Mouse (Mus musculus): Measurements from ENCODE around the gene Myof.

Myof gene

GRCm38 (mm10) chr19:38043281-38043981, at the start of gene Myof:
Gene Myof (minus strand): TSS chr19:38043577.
- DNase-seq (ENCODE audit: low read depth, low spot score) = no peak

- peak; percentile 20 for DNase-seq (ENCODE audit: low read depth, low spot score)
Observed at GRCm38 (mm10) chr19:38091512-38091985, 48.2 kb upstream of the Myof start.

GRCm38 (mm10) chr19:38089358-38089757, 46.0 kb upstream of the Myof start:
- no peak for DNase-seq (ENCODE audit: low read depth, low spot score)

- DNase-seq (ENCODE audit: low read depth, low spot score) = no peak
Observed at GRCm38 (mm10) chr19:38086948-38087551, 43.7 kb upstream of the Myof start.

- no peak for DNase-seq (ENCODE audit: low read depth, low spot score)
Observed at GRCm38 (mm10) chr19:38085841-38086240, 42.5 kb upstream of the Myof start.

- no peak for DNase-seq (ENCODE audit: low read depth, low spot score)
Observed at GRCm38 (mm10) chr19:38082931-38083525, 39.7 kb upstream of the Myof start.

DNA sequence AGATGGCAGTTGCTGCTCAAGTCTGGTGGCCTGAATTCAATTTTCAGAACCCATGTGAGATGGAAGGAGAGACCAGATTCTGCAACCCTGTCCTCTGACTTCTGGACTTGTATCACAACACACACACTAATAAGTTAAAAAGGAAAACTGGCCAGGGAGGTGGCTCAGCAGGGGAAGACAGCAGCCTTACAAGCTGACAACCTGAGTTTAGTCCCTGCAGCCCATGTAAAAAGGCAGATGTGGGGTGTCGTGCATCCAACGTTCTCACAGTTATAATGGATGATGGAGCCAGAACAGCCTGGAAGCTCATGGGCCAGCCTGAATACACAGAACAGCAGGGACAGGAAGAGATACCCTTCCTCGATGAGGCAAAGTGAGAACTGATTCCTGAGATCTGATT, 38.0 kb upstream of the Myof start:
- DNase-seq (ENCODE audit: low read depth, low spot score) = no peak

DNA sequence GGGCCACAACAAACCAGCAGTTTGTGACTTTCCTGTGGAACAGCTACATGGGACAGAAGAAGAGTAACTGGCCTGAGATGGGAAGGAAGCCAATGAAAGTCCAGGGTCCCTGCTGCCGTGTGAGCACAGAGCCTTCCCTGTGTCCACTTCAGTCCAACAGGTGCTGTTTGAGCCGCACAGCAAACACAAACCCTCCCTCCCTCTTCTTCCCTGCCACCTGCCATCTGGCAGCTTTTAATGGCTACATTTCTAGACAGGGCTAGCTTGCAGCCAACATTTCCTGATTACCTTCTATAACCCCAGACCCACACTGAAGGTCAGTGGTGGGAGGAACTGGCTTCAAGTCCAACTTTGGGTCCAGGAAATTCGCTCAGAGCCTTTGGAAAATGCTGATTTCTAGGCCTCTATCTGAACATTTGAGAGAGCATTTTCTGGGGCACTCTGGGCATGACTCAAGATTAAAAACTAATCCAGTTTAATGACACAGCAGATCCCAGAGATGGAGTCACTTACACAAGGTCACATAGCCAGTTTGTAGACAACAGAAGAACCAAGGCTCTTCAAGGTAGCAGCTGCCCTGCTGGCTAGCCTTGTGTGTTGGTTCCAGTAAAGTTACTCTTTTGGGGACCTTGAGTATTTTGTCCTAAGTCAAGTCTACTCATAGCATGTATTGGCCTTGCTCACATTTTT, 34.6 kb upstream of the Myof start:
- no peak for DNase-seq (ENCODE audit: low read depth, low spot score)

- DNase-seq (ENCODE audit: low read depth, low spot score) = no peak
Observed at GRCm38 (mm10) chr19:38076251-38076650, 32.9 kb upstream of the Myof start.

GRCm38 (mm10) chr19:38075051-38075450, 31.7 kb upstream of the Myof start:
- DNase-seq (ENCODE audit: low read depth, low spot score) = no peak

- no peak for DNase-seq (ENCODE audit: low read depth, low spot score)
Observed at GRCm38 (mm10) chr19:38073226-38073625, 29.8 kb upstream of the Myof start.

DNA sequence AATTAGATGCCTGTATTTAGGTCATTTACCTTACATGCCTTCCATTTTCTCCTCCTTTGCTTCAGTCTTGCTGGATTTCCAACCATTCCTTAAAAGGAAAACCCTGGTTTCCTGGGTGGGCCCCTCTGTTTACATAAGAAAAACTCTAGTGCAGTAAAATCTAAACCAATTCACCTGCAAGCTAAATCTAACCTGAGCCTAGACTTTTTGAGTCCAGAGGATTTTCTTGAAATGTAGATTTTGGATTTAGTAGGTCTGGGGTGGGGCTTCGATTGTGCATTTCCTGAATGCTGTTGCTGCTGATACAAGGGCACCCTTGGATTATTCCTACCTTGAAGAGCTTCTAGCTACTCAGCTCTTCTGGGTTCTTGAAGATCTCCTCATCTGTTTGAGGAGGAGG, 20.7 kb upstream of the Myof start:
- no peak for DNase-seq (ENCODE audit: low read depth, low spot score)

DNA sequence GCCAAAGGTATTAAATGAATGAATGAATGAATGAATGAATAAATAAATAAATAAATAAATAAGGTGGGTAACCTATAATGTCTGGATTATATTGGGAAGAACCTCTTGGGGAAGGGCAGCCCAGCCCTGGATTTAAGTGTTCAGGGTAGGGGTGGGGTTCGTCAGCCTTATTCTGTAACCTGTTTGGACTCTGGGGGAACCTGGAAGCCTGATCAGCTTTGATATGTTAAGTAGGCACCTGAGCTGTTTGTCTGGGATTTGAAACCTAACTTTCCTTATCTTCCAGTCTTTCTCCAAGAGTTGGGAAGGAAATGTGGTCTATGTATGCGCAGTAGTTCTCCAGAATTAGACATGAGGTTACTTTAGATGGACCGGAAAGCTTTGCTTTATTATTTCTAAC, 19.8 kb upstream of the Myof start:
- no peak for DNase-seq (ENCODE audit: low read depth, low spot score)

DNA sequence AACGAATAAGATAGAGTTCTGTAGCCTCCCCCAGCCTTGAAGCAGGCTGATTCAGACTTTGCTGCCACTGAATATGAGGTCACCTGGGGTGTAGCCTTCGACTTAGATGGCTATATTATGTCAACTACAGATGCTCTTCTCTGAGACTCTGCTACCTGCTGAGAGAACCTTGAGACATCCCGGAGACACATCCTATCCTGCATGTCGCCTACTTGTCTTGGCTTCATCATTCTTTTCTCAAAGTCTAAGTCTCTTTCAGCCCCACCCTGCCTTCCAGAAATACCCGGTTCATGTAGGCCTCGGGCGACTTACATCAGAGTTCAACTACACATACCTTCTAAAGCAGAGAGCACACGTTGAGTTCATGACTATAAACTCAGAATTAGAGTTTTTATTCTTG, 13.6 kb upstream of the Myof start:
- DNase-seq (ENCODE audit: low read depth, low spot score) = no peak

GRCm38 (mm10) chr19:38056276-38056675, 12.9 kb upstream of the Myof start:
- no peak for DNase-seq (ENCODE audit: low read depth, low spot score)

DNA sequence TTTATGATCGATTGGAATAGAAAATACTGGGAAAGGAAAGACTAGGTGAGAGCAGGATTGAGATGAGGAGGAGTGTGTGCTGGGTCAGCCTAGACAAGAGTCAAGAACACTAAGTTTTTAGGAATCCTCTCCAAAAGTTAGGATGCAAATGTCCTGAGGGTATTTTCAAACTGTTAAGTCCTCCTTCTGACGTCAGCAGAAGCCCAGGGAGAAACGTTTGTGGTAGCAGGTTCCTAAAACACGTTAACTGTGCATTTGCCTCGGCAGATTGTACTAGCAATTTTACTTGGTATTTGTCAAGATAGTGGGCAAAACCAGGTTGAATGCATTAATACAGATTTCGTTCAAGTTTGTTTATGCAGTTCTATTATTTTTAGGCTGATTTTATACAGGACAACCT, 12.4 kb upstream of the Myof start:
- DNase-seq (ENCODE audit: low read depth, low spot score) = no peak

DNA sequence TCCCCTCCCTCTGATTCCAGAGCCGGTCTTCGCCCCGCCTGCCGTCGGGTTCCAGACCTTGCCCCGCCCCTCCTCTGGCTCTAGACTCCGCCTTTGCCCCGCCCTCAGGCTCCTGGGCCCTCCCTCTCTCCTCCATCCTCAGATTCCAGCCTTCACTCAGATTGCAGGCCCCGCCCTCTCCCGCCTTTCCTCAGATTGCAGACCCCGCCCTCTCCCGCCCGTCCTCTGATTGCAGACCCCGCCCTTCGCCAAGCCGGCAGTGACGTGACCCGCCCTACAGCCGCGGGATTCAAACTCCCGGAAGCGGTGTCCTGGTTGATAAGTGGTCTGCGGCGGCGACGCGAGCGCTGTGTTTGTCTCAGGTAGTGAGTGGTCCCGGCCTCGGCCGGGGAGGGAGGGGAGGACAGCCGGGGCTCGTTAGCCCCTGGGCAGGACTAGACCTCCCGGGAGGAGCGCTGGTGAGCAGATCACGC, 11.4 kb upstream of the Myof start, which contains the start of gene Cep55:
Gene Cep55 (plus strand): TSS at position 292 of the 473 bp plus-strand sequence.
- DNase-seq (ENCODE audit: low read depth, low spot score) = peak; percentile 97

DNA sequence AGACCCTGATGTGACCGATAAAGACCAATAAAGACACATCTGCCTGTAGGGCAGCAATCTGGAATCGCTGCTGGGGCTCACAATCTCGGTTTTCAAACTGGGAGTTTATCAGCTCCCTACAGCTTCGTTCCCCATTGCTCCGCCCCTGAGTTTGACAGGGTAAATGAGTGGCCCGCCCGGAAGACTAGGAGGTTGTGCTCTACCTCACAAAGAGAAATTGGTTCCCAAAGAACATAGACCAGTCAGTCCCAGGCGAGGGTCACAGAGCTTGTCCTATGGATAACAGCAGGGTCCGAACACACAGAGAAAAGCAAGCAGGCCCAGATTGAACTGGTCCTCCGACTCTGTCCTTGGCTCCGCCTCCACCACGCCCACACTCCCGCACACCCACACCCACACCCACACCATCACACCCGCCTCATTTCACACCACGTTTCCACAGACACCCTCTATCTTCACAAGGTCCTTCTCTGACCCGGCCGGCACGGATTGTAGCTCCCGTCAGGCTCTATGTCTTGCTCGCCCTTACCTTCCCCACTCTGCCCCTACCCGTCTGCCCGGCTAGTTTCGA, 10.9 kb upstream of the Myof start:
- DNase-seq (ENCODE audit: low read depth, low spot score) = peak; percentile 67

DNA sequence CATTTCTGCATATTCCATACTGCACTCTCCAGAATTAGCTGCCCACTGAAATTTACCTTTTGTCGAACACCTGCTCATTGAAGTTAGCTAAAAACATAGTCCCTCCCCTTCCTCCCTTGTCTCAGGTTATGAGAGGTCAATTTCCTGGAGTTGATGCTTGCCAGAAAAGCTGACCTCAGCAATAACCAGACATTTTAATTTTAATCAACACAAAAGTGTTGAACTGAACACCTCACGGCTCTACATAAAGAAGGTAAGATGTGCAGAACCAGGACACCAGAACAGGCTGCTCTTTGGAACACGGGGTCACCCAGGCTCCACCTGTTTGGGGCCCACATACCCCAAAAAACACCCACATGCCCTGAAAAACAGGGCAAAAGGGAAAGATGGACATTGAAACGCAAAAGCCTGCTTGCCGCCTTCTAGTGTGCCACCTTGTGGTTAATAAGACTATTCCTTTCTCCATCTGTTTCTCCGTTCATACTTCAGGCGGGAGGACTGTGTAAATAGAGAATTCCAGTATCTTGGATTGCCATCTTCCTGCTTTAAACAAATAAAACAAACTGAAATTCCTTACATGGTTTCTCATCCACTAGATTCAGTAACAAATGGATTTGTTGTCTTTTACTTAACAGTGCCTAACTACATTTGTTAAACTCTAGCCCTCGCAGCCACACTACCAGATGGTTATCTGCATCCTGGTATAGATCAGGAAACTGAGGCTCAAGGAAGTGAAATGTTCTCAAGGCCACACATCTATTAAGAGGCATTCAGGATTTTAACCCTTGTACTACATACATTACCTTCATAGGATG, 10.1 kb upstream of the Myof start:
- no peak for DNase-seq (ENCODE audit: low read depth, low spot score)

GRCm38 (mm10) chr19:38049686-38050085, 6.3 kb upstream of the Myof start:
- no peak for DNase-seq (ENCODE audit: low read depth, low spot score)

DNA sequence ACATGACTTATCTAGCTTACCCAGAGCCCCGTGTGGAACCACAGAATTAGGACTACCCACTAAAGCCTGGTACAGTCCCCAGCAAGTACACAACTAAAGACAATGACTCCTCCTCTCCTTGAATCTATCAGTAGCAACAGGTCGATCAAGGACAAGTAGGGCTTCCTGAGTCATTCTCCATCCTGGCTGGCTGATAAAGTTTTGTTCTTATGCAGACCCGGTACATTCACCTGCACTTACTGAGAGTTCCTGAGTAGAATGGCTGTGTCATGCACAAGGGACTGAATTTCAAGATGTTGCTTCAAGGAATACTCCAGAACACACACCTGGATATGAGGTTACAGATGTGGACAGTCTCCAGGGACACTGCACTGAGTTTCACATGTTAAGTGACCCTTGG, 1.8 kb upstream of the Myof start:
- DNase-seq (ENCODE audit: low read depth, low spot score) = no peak

All from embryo, embryonic 11.5 days (tissue).